Mouse (Mus musculus): Measurements from ENCODE around the gene Vipr1.
A peak's percentile ranks its signal among the peaks of the same experiment; 100 is the strongest.

Gene Vipr1

GRCm38 (mm10) chr9:121679549-121679948 lies 37.0 kb downstream of the Vipr1 start:
- DNase-seq: peak; percentile 75 to 82

- DNase-seq: no peak
Measured at GRCm38 (mm10) chr9:121681191-121681590, 38.7 kb downstream of the Vipr1 start.

GRCm38 (mm10) chr9:121682037-121682680 lies 39.6 kb downstream of the Vipr1 start:
- no peak for DNase-seq

GRCm38 (mm10) chr9:121684702-121685101 lies 42.2 kb downstream of the Vipr1 start:
- no peak for DNase-seq

GRCm38 (mm10) chr9:121690200-121690651 lies 47.7 kb downstream of the Vipr1 start:
- no peak for DNase-seq

GRCm38 (mm10) chr9:121690734-121691133 lies 48.2 kb downstream of the Vipr1 start:
- DNase-seq: no peak

GRCm38 (mm10) chr9:121694736-121695135 lies 52.2 kb downstream of the Vipr1 start:
- DNase-seq: no peak

- DNase-seq: no peak
Measured at GRCm38 (mm10) chr9:121696626-121697025, 54.1 kb downstream of the Vipr1 start.

- DNase-seq: peak; percentile 83 to 86
Measured at GRCm38 (mm10) chr9:121697150-121698049, 54.9 kb downstream of the Vipr1 start.

- DNase-seq: no peak
Measured at GRCm38 (mm10) chr9:121704261-121704645, 61.7 kb downstream of the Vipr1 start.

GRCm38 (mm10) chr9:121704646-121705625 lies 62.4 kb downstream of the Vipr1 start, which contains the start of gene Sec22c:
Gene Sec22c (minus strand): TSS chr9:121705490.
- DNase-seq: peak; percentile 90 to 95

GRCm38 (mm10) chr9:121706029-121706675 lies 63.6 kb downstream of the Vipr1 start:
- DNase-seq: no peak

- no peak for DNase-seq
Measured at GRCm38 (mm10) chr9:121707801-121708200, 65.3 kb downstream of the Vipr1 start.

- no peak for DNase-seq
Measured at GRCm38 (mm10) chr9:121708506-121709486, 66.3 kb downstream of the Vipr1 start.

- DNase-seq: peak; percentile 100
Measured at GRCm38 (mm10) chr9:121709898-121710583, 67.5 kb downstream of the Vipr1 start, which contains the start of gene Ss18l2. Gene Ss18l2 (plus strand): TSS chr9:121710329.

GRCm38 (mm10) chr9:121710584-121710975 lies 68.1 kb downstream of the Vipr1 start:
- DNase-seq: no peak

GRCm38 (mm10) chr9:121717048-121717447 lies 74.5 kb downstream of the Vipr1 start:
- DNase-seq: no peak

GRCm38 (mm10) chr9:121718070-121718705 lies 75.7 kb downstream of the Vipr1 start:
- DNase-seq: no peak

- peak; percentile 97 to 99 for DNase-seq
Measured at GRCm38 (mm10) chr9:121718792-121719318, 76.3 kb downstream of the Vipr1 start, which contains the start of gene Nktr. Gene Nktr (plus strand): TSS chr9:121719169.

Measured in kidney, postnatal 4 days (tissue).